Mouse (Mus musculus) 416B (cell line): ENCODE measurements around the gene Fbxo4.

Experiments used
- DNase-seq: peaks from one replicate; pipeline ENCODE4 v3.0.0; 2011; ENCODE audit warnings: low read depth

Gene Fbxo4

DNA sequence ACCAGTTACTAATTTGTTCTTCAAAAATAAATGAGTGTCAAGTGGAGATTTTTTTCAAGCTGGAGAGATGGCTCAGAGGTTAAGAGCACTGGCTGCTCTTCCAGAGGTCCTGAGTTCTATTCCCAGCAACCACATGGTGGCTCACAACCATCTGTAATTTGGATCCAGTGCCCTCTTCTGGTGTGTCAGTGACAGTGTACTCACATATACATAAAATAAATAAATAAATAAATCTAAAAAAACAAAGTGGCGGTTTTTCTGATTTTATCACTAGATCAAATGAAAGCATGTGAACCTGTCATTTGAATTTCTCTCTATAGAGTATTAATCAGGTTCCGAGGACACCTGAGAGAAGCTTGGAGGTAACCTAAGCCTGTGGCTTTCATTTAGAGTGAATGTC, 1.1 kb downstream of the Fbxo4 start:
- DNase-seq: peak; percentile 8

DNA sequence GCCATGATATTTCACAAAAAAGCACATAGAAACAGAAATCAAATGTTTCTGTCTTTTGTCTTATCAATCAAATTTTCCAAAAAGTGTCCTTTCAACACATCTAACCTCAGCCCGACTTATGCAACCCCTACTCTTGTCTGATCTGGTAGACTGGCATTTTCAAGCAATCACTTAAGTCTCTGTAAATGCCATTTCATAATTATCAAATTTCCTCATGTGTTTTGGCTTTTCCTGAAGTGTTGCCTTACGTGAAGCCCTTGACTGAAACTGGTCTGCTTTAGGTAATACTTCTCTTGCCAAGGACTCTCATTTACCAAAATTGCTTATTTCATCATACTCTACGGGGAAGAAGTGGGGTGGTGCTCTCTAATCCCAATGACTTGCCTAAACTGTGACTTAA, 6.1 kb downstream of the Fbxo4 start:
- peak; percentile 55 for DNase-seq

DNA sequence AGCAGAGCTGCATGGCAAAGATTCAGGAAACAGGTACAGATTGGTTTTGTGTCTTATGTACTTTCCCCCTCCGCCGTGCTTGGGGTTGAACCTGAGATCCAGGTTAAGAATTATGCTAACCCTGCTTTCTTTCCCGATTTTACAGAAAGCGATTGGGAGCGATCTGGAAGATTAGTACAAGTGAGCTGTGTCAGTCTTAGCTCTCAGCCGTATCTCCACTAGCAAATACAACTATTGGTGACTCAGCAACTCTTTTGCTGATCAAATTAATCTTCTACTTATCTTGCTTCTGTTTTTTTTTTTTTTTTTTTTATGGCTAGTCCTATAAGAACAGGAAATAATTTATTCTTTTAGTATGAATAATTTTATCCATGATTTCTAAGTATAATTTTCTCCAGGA, 9.2 kb downstream of the Fbxo4 start:
- DNase-seq: no peak

DNA sequence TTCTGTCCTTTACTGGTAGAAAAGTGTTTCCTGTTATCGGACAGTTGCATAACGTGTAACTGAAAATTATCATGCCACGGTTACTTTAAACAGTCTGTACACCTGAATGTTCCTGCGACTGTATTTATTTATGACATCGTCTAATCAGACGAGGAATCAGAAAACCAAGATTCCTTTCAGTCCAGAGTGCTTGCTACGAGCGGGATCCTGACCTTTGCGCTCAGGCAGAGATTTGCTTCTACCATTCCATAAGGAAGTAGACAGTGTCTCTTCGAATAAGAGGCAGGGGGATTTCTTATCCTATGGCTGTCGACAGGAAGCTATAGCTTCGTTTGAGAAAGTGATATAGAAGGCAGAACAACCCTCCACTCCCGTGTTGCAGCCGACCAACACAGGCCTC, 9.6 kb downstream of the Fbxo4 start:
- DNase-seq: no peak

DNA sequence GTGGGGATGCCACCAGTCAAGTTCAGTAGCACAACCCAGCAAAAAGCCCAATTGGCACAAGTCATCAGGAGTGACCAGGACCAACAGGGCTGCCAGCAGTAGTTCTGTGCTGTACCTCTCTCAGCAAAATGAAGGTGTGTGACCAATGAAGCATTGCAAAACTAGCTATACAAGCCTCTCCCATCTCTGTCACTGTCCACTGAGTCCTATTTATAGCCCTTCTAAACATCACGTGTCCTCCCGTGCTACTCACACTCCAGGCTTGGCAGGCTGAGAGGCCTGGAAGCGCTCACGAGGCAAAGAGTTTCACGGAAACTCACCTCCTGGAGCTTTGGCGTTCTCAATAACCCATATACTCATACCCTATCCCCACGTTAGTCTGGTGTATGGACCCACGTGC, 17.1 kb downstream of the Fbxo4 start:
- DNase-seq: no peak

DNA sequence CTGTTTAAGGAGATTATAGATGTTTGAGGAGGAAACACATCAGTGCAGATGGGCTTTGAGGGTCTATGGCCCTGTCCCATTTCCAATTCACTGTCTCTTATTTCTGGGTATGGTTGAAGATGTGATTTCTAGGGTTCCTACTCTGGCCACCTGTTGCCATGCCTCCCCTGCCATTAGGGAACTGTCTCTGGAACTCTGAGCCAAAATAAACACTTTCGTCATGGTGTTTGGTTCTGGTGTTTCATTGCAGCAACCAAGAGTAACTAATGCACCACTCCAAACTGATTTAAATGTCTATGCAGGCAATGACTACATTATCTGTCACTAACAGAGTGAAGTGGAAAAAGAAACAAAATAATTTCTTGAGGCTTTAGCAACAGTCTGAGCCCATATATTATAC, 19.3 kb downstream of the Fbxo4 start:
- DNase-seq: no peak

DNA sequence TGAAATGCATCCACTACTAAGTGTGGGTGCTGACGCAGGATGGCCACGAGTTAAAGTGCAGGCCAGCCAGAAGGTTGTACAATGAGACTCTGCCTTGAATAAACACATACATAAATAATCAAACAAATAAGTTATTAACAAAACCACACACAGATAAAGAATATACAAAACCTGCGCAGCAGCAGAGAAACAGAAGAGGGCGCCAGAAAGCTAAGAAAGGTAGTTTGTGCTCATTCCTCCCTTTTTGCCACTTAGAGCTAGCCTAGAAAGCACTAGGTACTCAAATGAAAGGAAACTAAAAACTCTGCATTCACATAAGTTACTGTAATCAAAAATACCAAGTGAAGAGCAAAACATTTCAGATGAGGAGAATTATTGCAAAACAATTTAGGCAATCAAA, 21.4 kb downstream of the Fbxo4 start:
- peak; percentile 73 for DNase-seq

DNA sequence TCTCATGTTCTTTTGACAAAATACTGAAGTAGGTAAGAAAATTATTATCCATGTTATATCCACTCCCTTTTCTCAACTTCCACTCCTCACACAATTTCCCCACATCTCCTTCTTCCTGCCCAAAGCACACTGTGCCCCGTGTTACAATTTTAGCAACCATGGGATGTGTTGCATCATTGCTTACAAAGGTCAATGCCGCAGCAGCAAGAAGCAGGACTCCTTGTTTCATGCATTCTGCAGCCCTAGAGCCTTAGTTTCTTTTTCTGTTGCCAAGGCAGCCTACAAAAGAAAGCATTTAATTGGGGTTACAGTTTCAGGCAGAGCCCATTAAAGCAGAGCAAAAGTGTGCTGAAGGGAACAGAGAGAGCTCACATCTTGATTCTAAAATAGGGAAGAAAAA, 24.4 kb downstream of the Fbxo4 start:
- peak; percentile 15 for DNase-seq

DNA sequence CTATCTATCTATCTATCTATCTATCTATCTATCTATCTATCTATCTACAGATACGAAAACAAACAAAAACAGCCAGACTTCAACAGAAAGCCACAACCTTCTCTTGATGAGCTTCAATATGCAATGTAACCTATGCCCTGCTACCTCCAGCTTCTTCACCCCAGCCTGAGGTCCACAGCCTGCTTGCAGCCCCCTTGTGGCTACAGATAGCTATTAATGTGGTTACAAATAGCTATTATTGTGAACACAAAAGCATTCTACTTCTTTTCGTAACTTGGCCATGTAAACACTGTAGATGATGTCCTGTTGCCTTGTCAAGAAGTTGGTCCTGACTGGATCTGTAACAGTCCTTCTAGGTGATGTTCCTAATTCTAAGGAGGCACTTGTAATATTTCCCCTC, 41.2 kb downstream of the Fbxo4 start:
- DNase-seq: peak; percentile 9

DNA sequence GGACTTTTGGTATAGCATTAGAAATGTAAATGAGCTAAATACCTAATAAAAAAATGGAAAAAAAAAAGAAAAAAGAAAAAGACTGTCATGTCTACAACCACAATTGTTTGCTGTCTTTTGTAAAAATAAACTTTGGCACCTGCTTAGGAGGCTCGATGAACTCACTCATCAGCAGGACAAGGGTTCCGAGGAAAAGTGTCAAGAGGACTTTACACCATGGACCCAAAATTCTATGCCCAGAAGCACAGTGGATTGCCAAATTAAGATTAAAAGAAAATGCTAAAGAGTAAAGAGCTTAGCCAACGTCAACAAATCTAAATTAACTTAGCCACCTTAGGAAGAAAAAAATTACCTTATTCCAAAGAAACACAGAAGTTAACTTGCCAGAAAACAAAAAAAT, 43.3 kb downstream of the Fbxo4 start:
- no peak for DNase-seq

DNA sequence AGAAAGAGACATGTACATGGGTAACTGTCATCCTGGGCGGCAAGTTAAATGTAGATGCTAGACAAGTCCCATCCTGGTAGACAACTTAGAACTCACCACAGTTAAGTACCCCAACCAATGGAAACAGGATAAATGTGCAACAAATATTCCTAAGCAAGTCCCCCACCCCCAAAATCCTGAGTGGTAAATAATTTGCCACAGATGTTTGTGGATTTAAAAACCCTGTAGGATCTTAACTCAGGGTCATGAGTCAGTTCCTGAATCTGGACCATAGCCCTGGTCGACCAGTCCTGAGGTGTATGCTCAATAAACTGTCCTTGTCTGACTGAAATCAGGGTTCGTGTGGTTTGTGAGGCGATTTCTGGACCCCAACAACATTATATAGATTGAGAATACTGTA, 45.9 kb downstream of the Fbxo4 start:
- DNase-seq: no peak

DNA sequence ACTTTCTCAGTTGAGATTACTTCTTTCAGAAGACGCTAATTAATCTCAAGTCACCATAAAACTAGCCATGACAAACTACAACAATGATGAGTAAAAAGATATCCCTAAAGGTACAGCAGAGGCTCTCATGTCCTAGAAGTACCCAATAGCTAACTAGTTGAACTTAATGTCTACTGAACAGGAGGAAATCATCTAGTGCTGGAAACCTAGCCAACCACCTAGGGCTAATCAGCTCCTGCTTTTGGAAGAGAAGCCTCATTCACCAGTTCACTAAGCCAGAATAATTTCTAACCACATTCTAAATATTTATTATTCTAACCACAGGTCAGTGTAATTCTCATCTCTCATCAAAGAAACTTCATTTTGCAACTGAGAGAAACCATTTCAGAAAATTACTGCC, 47.4 kb downstream of the Fbxo4 start:
- DNase-seq: no peak
